Mouse (Mus musculus): ENCODE data around the gene Ulk4.
A peak's percentile ranks its signal among the peaks of the same experiment; 100 is the strongest.

The Ulk4 gene

DNA sequence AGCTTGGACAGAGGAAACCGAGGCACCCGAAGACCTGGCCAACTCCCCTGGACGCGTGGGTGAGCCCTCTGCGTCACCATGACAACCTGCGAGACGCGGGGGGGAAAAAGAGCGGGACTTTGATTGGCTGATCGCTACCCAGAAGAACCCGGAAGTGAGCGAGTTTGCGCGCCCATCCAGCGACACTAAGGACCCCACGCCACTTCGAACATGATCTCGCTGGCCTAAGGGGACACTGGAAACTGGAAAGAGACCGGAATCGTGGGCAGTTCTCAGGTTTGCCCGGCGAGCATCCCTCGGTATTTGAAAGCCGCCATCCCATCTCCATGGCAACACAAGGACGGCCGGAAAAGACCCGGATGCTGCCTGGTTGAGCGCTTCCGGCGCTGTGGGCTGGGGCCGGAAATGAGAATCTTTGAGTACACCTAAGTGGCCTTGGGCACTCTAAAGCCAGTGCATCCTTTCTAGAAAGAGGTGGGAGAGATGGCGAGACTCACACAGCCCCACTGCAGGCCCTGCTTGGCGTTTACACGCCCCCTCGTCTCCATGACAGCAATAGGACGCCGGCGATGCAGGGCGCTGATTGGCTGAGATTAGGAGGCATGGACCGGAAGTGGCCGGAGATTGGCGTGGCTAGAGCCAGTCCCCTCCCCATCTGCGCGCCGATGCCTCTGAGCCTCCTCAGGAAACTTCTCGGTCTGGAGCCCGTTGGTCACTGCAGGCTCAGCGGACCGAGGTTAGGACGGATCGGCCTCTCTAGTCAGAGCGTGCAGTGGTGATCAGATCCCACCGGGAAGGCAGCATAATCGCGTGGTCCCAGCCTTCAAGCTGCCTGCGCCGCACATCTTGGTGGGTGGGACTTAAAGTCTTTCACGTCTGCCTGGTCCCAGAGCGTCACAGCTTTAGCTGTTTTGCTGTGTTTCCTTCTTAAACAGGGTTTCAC lies at the start of gene Ulk4:
Gene Ulk4 (minus strand): TSS at position 80 of the 943 bp plus-strand sequence.
- peak; percentile 91 for DNase-seq (ENCODE audit: low read depth, low spot score)

DNA sequence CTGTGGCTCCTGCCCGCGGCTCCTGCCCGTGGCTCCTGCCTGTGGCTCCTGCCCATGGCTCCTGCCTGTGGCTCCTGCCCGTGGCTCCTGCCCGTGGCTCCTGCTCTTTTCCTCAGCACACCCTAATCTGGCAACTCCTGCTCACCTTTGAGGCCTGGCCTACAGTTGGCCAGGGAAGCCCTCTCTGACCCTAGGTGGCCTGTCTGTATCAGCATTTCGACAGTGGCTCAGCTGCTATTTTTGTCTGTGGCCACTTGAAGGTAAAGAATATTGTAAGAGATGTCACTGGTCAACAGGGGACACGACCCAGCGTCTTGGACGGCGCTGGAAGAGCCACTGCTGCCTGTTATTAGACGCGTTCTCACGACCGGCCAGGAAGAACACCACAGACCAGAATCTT lies 45.0 kb upstream of the Ulk4 start:
- DNase-seq (ENCODE audit: low read depth, low spot score) = no peak

DNA sequence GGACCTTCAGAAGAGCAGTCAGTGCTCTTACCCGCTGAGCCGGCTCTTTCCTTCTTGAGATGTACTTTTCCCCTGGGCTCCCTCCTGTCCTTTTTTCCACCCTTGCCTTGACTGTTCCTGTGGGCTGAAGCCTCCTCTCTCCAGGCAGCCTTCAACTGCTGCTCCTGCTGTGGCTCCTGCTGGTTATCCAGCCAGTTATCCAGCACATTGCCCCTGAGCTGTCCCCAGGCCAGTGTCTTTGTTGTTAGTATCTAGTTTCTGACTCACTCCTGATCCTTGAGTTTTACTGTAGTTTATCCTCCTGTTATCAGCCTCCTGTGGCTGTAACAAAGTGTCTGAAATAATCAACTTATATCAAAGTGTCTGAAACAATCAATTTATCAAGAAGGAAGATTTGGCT lies 44.1 kb upstream of the Ulk4 start:
- DNase-seq (ENCODE audit: low read depth, low spot score) = no peak

DNA sequence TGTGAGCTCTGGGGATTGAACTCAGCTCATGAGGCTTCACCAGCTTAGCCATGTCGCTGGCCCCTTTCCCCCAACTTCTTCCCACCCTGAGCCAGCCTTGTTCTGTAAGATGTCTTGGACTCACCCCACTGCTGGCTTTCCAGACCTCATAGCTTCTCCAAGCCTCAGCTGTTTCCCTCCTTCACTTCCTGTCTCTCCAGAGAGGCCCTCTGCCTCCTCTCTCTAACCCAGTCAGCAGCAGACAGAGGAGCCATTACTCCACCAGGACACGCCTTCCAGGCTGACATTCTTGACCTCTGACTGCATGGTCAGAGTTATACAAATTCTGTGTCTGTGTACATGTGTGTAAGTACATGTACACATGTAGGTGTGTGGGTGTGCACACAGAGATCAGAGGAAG lies 43.4 kb upstream of the Ulk4 start:
- DNase-seq (ENCODE audit: low read depth, low spot score) = no peak

DNA sequence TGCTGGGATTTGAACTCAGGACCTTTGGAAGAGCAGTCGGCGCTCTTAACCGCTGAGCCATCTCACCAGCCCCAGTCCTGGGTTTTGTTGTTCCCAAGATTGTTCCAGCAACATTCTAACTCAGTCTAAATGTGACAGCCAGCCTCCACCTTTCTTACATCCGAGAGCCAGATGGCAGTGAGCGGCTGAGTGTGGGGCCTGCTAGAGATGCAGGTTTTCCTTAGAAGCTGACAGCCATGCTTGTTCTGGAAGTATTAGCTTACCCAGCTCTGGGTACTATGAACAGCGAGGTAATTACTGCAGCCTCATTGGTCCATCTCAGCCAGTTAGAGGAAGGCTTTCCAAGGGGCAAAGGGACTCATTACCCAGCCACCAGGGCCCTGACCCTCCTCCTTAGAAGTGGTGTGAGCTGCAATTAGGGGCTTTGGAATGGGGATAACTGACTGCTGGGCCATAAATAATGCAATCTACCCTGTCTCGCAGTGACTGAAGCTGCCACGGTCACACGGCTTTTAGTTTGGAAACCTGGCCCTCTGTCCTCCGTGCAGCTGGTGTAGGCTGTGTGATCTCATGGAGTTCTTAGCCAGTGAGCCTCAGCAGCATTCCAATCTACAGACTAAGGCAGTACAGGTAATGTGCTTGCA lies 42.4 kb upstream of the Ulk4 start:
- DNase-seq (ENCODE audit: low read depth, low spot score) = no peak

DNA sequence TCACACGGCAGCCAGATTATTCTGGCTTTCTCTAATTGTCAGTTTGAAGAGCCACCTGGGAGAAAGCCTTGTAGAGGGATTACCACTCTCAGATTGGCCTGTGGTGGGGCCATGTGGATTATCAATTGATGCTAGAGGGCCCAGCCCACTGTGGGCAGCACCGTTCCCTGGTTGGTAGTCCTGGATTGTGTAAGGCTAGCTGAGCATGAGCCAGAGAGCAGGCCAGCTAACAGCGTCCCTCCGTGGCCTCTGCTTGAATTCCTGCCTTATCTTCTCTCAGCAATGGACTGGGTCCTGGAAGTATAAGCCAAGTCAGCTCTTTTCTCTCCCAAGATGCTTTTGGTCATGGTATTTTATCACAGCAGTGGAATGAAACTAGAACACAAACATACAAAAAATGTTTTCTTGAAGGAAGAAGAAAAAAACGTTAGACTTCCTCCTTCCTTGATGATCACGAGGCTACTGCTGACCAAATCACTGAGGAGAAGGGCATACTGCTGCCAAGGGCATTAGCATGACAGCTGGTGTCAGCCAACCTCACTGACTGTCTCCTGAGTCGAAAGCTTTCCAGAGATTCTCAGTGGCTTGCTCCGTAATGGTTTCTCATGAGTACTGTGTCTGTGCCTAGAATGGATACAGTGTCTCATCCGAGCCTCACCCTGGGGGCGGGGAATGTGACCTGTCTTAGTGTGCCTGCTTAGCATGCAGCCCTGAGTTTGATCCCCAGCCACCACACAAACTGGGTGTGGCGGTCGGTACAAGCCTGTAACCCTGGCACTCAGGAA lies 39.8 kb upstream of the Ulk4 start:
- peak; percentile 93 for DNase-seq (ENCODE audit: low read depth, low spot score)

DNA sequence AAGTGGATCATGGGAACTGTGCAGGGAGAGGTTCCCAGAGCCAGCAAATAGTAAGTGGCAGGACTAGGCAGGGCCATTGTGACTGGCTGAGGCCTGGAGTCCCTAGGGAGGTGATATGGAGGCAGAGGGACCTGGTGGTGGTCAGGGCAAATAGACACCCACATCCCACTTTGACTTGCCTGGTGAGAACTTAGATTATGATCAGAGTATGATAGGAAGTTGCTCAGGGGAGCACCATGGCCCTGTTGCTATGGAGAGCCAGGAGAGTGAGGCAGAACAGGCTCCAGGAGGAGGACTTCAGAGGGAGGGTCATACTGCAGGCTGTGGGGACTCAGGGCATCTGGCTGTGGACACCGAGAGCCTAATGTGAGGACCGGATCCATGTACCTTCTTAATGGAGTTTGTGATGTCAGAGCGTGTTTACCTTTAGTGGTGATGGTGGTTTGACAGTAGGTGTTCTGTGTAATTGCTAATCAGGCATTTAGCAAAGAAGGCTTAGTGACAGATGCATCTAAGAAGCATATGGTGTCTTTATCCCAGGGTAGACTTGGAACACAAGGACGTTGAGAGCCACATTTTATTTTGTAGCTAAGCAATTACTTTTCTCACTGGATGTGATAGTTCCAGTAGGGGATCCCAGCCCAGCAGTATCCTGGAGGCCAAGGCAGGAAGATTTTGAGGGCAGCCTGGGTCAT lies 39.1 kb upstream of the Ulk4 start:
- no peak for DNase-seq (ENCODE audit: low read depth, low spot score)

DNA sequence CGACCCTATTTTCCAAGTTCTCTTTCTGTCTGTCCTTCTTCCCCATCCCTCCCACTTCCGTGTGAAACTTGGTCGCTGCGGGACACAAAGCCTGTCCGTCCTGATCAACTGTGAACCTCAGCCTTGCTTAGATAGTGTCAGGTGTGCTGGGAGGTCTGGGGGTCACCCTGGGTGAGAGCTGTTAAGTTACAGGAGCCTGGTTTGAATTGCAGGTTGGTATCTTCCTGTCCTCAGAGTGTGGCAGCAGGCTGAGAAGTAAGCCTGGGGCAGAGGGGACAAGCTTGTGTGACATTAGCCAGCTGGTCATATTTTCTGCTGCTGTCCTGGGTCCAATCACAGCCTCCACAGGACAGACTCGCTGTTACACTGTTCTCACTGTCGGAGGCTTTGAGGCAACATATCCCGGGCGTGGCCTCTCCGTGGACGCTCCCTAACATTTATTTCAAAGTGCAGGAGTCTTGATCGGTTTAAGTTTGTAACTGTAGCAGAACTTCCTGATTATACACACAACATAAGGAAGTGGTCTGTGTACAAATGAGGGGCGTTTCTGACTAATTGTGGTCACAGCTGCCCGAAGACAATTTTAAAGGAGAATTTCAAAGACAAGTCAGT lies 37.6 kb upstream of the Ulk4 start:
- DNase-seq (ENCODE audit: low read depth, low spot score) = peak; percentile 59

DNA sequence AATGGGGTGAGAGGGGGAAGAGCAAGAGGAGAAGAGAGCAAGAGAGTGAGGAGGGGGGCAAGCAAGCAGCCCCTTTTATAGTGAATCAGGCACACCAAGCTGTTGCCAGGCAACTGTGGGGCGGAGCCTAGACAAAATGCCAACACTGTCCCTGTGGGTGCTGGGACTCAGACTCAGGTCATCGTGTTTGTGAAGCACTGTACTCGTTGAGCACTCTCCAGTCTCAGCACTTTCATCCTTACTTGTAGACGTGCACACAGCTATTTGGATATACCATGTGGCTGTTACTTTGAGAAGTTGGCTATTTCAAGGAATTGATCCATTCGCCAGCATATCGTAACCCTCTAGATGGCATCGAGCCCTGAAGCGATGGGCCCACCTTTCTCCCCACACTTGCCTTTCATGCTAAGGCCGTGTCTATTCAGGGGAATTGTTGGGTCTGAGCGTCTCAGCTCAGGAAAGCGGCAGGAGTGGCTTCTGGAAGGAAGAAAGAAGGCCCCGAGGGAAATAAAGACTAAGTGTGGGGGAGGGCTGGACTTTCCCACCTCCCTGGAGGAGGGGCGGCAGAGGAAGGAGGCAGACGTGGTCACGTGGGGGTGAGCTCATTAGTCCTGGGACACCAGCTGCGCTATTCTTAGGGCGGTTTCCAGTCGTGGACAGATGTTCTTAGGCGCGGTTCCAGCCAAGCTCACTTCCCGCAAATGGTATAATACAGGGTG lies 36.8 kb upstream of the Ulk4 start:
- peak; percentile 98 for DNase-seq (ENCODE audit: low read depth, low spot score)

DNA sequence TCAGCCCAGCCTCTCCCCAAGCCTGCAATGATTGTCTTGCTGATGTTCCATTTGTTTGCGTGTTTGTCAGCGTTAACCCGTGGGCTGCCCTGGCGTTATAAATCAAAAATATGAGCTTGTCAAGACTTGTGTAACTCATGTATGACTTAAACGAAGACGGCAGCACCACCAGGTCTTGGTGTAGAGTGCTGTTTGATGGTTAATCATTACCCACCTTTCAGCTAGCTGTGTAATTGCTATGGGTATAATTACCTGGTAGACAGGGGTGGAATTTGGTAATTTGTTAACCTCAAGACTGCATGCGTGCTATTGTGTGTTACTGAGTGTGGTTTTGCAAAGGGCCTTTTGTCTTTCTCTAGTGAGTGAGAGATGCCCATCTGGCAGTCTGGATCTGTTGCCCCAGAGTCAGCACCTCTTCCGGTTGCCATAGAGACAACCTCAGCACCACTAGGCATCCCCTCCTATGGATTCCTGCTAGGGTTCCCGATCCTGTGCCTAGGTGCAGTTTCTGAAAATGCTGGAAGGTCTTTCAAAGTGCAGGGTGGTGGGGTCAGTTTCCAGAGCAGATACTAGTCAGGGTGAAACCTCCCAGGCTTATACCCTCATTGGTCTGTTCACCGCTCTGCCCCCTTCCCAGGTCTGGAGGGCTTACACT lies 35.4 kb upstream of the Ulk4 start:
- no peak for DNase-seq (ENCODE audit: low read depth, low spot score)

DNA sequence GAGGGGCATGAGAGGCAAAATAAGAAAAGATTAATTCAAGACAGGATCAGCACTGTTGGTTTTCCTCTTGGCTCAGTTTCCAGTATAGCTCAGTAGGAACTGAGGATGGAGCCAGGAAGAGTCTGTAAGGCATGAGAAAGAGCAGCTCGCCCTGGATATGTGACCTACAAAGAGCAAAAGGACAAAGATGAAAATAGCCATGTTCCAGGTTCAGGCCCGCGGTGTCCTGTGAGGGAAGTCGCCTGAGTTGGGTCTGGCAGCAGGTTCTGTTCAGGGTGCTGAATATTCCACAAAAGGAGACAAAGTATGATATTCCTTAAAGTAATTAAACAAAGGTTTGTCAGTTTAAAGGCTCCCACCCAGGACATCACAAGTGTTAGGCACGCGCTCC lies 34.8 kb upstream of the Ulk4 start:
- no peak for DNase-seq (ENCODE audit: low read depth, low spot score)

DNA sequence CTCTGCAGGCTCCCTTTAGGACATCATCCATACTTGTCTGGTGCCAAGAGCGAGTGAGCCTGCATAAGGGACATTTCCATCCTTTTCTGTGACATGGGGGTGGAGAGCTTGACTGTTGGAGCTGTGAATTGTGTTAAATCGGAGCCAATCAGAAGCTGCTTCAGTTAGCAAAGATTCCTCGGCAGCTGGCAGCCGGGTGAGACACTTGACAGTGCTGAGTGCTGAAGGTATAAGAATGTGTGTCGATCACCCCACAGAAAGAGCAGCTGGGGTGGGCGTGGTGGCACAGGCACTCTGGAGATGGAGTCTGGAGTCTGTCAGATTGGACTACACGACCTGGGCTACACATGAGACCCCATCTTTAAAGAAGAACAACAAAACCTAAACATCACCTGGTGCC lies 33.5 kb upstream of the Ulk4 start:
- DNase-seq (ENCODE audit: low read depth, low spot score) = no peak

DNA sequence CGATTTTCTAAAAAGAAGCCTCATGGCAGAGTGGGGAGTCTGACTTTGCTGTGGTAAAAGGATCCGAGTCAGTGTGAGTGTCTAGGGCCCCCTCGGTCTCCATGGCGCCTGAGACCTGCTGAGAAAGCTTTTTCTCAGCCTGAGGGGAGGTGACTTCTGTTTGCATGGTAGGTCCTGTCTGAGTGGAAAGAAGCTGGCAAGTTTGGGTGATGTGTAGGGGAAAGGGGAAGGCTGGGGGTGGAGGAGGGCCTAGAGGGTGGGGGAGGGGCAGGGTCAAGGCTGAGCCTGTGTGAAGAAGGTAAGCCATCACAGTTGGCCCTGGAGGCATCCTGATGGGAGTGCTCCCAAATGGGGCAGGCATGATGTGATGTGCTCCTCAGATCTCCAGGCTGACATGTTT lies 32.3 kb upstream of the Ulk4 start:
- peak; percentile 66 for DNase-seq (ENCODE audit: low read depth, low spot score)

DNA sequence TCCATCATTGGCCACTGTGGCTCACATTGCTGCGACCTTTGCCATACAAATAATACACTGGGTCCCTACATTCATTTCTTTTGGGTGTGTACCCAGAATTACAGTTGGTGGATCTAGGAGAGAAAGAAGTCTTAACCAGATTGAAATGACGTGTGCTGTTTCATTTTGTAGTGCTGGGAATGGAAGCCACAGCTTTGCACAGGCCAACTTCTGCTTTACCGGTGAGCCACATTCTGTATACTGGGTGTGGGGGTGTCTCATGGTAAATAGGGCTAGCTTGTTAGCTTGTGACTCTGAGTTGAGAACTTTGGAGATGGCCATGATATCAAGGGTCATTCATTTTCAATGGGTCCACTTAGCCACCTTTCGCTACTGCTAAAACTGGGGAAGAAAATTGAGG lies 28.5 kb upstream of the Ulk4 start:
- DNase-seq (ENCODE audit: low read depth, low spot score) = no peak

DNA sequence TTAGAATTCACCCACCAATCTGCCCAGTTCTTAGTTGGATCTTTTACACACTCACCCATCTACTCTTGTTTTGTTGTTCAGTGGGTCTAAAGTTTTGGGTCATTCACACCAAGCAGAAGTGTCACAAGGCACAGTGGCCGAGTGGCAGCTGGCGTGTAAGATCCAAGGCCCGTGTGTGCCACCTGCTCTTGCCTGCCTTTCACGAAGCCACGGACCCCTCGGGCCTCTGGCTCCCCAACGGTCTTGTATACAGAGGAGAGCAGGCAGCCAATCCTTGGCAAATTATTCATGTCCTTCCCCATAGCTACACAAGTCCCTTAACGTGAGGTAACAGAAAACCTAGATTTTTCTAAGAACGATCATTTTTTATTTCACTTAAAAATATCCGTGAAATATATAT lies 27.5 kb upstream of the Ulk4 start:
- no peak for DNase-seq (ENCODE audit: low read depth, low spot score)

DNA sequence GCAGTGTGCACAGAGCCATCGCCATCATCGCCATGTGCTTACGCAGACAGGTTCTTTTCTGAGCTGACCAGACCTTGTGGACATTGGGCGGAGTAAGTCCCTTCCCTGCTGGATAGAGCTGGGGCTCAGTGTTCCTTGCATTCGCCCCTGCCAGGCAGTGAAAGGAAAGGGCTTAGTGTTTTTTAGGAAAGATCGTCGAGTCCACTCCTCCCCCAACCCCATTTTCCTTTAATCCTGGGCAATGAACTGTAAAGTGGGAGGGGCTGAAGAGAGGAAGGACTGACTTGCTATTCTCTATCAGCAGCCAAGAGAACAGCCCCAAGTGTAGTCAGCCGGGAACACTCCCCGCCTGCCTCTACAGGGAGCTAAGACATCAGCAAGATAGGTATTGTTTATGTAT lies 26.8 kb upstream of the Ulk4 start:
- DNase-seq (ENCODE audit: low read depth, low spot score) = peak; percentile 44

DNA sequence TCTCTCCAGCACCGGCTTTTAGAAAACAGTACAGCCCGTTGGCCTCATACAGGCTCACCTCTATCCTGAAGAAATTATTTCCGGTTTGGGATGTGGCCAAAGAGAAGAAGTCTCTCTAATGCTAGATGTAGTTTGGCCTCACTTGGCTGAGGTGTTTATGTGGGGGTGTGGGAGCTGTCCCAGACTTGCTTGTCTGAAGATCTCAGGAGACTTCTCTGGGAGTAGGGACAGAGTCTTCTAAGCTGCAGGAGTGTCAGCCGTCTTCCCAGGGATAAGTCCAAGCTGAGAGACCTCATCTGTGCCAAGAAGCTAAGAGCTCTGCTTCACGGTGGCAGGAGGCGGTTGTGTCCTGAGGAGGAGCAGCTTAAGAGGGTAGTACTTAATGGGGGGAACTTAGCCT lies 26.1 kb upstream of the Ulk4 start:
- DNase-seq (ENCODE audit: low read depth, low spot score) = no peak

DNA sequence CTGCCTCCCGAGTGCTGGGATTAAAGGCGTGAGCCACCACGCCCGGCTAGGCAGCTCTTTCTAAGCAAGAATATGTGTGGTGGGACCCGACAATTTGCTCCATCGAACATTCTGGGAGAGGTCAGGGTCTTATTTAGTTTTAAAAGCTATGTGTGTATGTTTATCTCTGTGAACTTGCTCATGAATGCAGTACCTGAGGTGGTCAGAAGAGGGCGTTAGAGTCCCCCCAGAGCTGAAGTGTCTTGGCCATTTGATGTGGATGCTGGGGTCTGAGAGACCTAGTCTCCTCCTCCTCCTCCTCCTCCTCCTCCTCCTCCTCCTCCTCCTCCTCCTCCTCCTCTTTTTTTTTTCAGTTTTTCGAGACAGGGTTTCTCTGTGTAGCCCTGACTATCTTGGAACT lies 25.5 kb upstream of the Ulk4 start:
- peak; percentile 65 for DNase-seq (ENCODE audit: low read depth, low spot score)

DNA sequence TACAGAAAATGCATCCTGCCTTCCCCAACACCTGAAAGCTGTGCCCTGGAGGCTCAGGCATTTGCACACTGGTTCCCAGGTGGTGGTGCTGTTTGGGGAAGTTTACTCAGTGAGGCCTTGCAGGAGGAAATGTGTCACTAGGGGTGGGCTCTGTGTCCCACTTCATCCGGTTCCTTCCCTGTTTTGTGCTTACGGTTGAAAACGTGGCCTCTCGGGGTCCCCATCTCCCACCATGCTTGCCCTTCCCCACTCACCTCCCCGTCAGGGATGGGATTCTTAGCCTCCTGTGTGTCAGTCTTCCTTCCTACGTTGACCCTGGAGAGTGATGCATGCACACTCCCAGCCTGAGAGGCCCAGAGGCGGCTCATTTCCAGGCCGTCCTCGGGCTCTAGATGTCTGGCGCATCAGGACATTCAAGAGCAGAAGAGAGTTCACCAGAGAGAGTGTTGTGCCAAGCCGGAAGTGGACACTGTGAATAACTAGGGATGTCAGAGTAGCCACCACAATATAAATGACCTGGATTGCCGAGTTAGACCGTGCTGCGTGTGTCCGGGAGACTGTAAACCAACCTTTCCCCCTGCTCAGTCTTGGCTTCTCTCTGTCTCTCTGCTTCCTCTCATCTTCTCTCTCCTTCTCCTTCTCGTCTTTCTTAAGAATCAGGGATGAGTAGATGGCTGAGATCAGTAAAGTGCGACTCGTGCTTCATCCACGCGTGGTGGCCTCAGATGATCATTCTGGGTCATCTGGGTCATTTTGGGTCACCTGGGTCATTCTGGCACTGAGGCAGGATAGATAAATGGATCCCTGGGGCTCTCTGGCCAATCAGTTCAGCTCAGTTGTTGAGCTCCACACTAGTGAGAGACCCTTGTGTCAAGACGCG lies 24.3 kb upstream of the Ulk4 start:
- peak; percentile 87 for DNase-seq (ENCODE audit: low read depth, low spot score)

Data from ES-CJ7 (cell line).